Mouse (Mus musculus): ENCODE data around the gene Pan3. TPM values are rescaled to one million over a fixed set of nuclear protein-coding genes. Genes with fewer than 3 reads are reported as not detected.
A peak's percentile ranks its signal among the peaks of the same experiment; 100 is the strongest.

Gene Pan3
- polyA plus RNA-seq, 1 experiment from 2014 or later = 61.2 TPM

- ATAC-seq (ENCODE audit: low FRiP score, low TSS enrichment) = no peak
- no peaks in the 10 kb centered on the region for H3K27me3 ChIP-seq (ENCODE audit: insufficient read depth, low read length)
- no peak overlapping the region for H3K4me3 ChIP-seq (ENCODE audit: low read length)
- H3K27ac ChIP-seq (ENCODE audit: low read length) = no peak overlapping the region
- H3K9me3 ChIP-seq (ENCODE audit: low read length) = no peaks in the 10 kb centered on the region
- H3K9ac ChIP-seq (replicated peaks; ENCODE audit: low read length) = no peak overlapping the region
- H3K36me3 ChIP-seq (ENCODE audit: insufficient read depth, low read length) = no peaks in the 10 kb centered on the region
- 97% methylated on average over 2 of the region's 2 CpGs for WGBS
- peaks cover 21% of the 10 kb centered on the region for H3K4me1 ChIP-seq (ENCODE audit: insufficient read depth, low read length)
- H3K4me2 ChIP-seq (replicated peaks; ENCODE audit: low read depth, low read length) = no peak overlapping the region
These were observed 14.8 kb downstream of the Pan3 start for GRCm38 (mm10) chr5:147444757-147445156.

GRCm38 (mm10) chr5:147445252-147445651 is 15.3 kb downstream of the Pan3 start:
- no peak overlapping the region for H3K27ac ChIP-seq (ENCODE audit: low read length)
- H3K36me3 ChIP-seq (ENCODE audit: insufficient read depth, low read length) = no peaks in the 10 kb centered on the region
- WGBS = 70% methylated on average over 4 of the region's 4 CpGs
- H3K4me3 ChIP-seq (ENCODE audit: low read length) = no peak overlapping the region
- peaks cover 24% of the 10 kb centered on the region for H3K4me1 ChIP-seq (ENCODE audit: insufficient read depth, low read length)
- H3K4me2 ChIP-seq (replicated peaks; ENCODE audit: low read depth, low read length) = no peak overlapping the region
- no peak overlapping the region for H3K9ac ChIP-seq (replicated peaks; ENCODE audit: low read length)
- H3K9me3 ChIP-seq (ENCODE audit: low read length) = no peaks in the 10 kb centered on the region
- H3K27me3 ChIP-seq (ENCODE audit: insufficient read depth, low read length) = no peaks in the 10 kb centered on the region
- no peak for ATAC-seq (ENCODE audit: low FRiP score, low TSS enrichment)

- WGBS = 23% methylated on average over 4 of the region's 4 CpGs
- H3K4me3 ChIP-seq (ENCODE audit: low read length) = no peak overlapping the region
These were observed 18.6 kb downstream of the Pan3 start for GRCm38 (mm10) chr5:147448526-147448925.

GRCm38 (mm10) chr5:147448933-147449332 is 19.0 kb downstream of the Pan3 start:
- H3K9ac ChIP-seq (replicated peaks; ENCODE audit: low read length) = no peak overlapping the region
- peaks cover 24% of the 10 kb centered on the region for H3K4me1 ChIP-seq (ENCODE audit: insufficient read depth, low read length)
- 49% methylated on average over 4 of the region's 4 CpGs for WGBS
- H3K9me3 ChIP-seq (ENCODE audit: low read length) = no peaks in the 10 kb centered on the region
- H3K27ac ChIP-seq (ENCODE audit: low read length) = 0 out of 2 replicates have a peak overlapping the region, but pooled peaks have one; percentile 36
- H3K4me3 ChIP-seq (ENCODE audit: low read length) = no peak overlapping the region
- peak; percentile 71 for ATAC-seq (ENCODE audit: low FRiP score, low TSS enrichment)
- peaks cover 10% of the 10 kb centered on the region; the same call in 1 of the 2 replicates for H3K36me3 ChIP-seq (ENCODE audit: insufficient read depth, low read length)
- no peak overlapping the region for H3K4me2 ChIP-seq (replicated peaks; ENCODE audit: low read depth, low read length)
- no peaks in the 10 kb centered on the region for H3K27me3 ChIP-seq (ENCODE audit: insufficient read depth, low read length)

More at GRCm38 (mm10) chr5:147448526-147448925, 18.6 kb downstream of the Pan3 start:
- peak; percentile 83 for ATAC-seq (ENCODE audit: low FRiP score, low TSS enrichment)
- Histone ChIP-seq H3K4me2 (replicated peaks; ENCODE audit: low read depth, low read length) (no peak overlapping the region), H3K4me1 (ENCODE audit: insufficient read depth, low read length) (peaks cover 24% of the 10 kb centered on the region), H3K9ac (replicated peaks; ENCODE audit: low read length) (no peak overlapping the region), H3K9me3 (ENCODE audit: low read length) (no peaks in the 10 kb centered on the region), H3K36me3 (ENCODE audit: insufficient read depth, low read length) (peaks cover 10% of the 10 kb centered on the region; the same call in 1 of the 2 replicates), H3K27ac (ENCODE audit: low read length) (0 out of 2 replicates have a peak overlapping the region, but pooled peaks have one; percentile 36), H3K27me3 (ENCODE audit: insufficient read depth, low read length) (no peaks in the 10 kb centered on the region)

GRCm38 (mm10) chr5:147456491-147456890 is 26.5 kb downstream of the Pan3 start:
- Histone ChIP-seq H3K9me3 (ENCODE audit: low read length) (no peaks in the 10 kb centered on the region), H3K4me2 (replicated peaks; ENCODE audit: low read depth, low read length) (no peak overlapping the region), H3K36me3 (ENCODE audit: insufficient read depth, low read length) (peaks cover 25% of the 10 kb centered on the region), H3K27me3 (ENCODE audit: insufficient read depth, low read length) (no peaks in the 10 kb centered on the region), H3K4me1 (ENCODE audit: insufficient read depth, low read length) (no peaks in the 10 kb centered on the region), H3K27ac (ENCODE audit: low read length) (peak overlapping the region; percentile 54), H3K4me3 (ENCODE audit: low read length) (no peak overlapping the region), H3K9ac (replicated peaks; ENCODE audit: low read length) (no peak overlapping the region)
- WGBS = 73% methylated on average over 4 of the region's 4 CpGs
- ATAC-seq (ENCODE audit: low FRiP score, low TSS enrichment) = peak; percentile 78; the same call in 1 of the 2 replicates

DNA sequence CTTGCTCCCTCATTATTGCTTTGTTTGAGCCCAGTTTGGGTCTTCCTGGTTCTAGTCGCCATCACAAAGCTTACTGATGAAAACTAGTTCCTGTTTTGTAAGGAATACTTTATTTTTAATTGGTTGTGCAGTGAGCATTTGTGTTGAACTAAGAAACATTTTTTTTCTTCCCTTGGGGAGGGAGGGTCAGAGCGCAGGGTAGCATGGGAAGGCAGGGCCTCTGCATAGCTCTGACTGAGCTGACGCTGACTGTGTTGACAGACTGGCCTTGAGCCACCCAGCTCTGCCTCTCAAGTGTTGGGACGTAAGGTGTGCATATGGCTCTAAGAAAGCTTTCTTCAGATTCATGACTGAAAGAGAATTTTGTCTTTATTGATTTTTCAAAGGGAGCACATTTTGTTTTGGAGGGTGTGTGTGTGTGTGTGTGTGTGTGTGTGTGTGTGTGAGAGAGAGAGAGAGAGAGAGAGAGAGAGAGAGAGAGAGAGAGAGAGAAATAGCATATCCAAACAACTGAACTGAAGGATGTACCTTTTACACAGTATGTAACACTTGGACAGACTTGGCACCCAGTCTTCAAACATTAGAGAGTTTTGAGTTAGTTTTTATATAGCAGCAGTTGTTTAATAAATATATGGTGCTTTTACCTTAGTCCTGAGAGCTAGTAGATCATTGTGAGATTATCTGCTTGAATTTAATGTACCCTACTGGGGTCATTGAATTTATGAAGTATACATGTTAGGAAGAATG is 30.0 kb downstream of the Pan3 start:
- Histone ChIP-seq H3K4me1 (ENCODE audit: insufficient read depth, low read length) (peaks cover 9% of the 10 kb centered on the region; the same call in 1 of the 2 replicates), H3K27me3 (ENCODE audit: insufficient read depth, low read length) (no peaks in the 10 kb centered on the region), H3K36me3 (ENCODE audit: insufficient read depth, low read length) (peaks cover 12% of the 10 kb centered on the region), H3K4me3 (ENCODE audit: low read length) (no peak overlapping the region), H3K9me3 (ENCODE audit: low read length) (no peaks in the 10 kb centered on the region), H3K4me2 (replicated peaks; ENCODE audit: low read depth, low read length) (no peak overlapping the region), H3K9ac (replicated peaks; ENCODE audit: low read length) (no peak overlapping the region), H3K27ac (ENCODE audit: low read length) (no peak overlapping the region)
- 70% methylated on average over 4 of the region's 4 CpGs for WGBS
- no peak for ATAC-seq (ENCODE audit: low FRiP score, low TSS enrichment)

GRCm38 (mm10) chr5:147463251-147463650 is 33.3 kb downstream of the Pan3 start:
- 45% methylated on average over 3 of the region's 3 CpGs for WGBS
- Histone ChIP-seq H3K4me1 (ENCODE audit: insufficient read depth, low read length) (peaks cover 9% of the 10 kb centered on the region; the same call in 1 of the 2 replicates), H3K4me2 (replicated peaks; ENCODE audit: low read depth, low read length) (no peak overlapping the region), H3K27ac (ENCODE audit: low read length) (no peak overlapping the region), H3K9me3 (ENCODE audit: low read length) (no peaks in the 10 kb centered on the region), H3K9ac (replicated peaks; ENCODE audit: low read length) (no peak overlapping the region), H3K27me3 (ENCODE audit: insufficient read depth, low read length) (no peaks in the 10 kb centered on the region), H3K36me3 (ENCODE audit: insufficient read depth, low read length) (peaks cover 6% of the 10 kb centered on the region; the same call in 1 of the 2 replicates), H3K4me3 (ENCODE audit: low read length) (no peak overlapping the region)
- ATAC-seq (ENCODE audit: low FRiP score, low TSS enrichment) = no peak

- no peak overlapping the region for H3K27ac ChIP-seq (ENCODE audit: low read length)
- H3K9ac ChIP-seq (replicated peaks; ENCODE audit: low read length) = no peak overlapping the region
- H3K27me3 ChIP-seq (ENCODE audit: insufficient read depth, low read length) = no peaks in the 10 kb centered on the region
- H3K9me3 ChIP-seq (ENCODE audit: low read length) = no peaks in the 10 kb centered on the region
- no peak overlapping the region for H3K4me3 ChIP-seq (ENCODE audit: low read length)
- no peak overlapping the region for H3K4me2 ChIP-seq (replicated peaks; ENCODE audit: low read depth, low read length)
- no peak for ATAC-seq (ENCODE audit: low FRiP score, low TSS enrichment)
- peaks cover 9% of the 10 kb centered on the region; the same call in 1 of the 2 replicates for H3K4me1 ChIP-seq (ENCODE audit: insufficient read depth, low read length)
- peaks cover 8% of the 10 kb centered on the region for H3K36me3 ChIP-seq (ENCODE audit: insufficient read depth, low read length)
These were observed 36.4 kb downstream of the Pan3 start for GRCm38 (mm10) chr5:147466361-147466760.

GRCm38 (mm10) chr5:147471163-147471562 is 41.2 kb downstream of the Pan3 start:
- Histone ChIP-seq H3K4me2 (replicated peaks; ENCODE audit: low read depth, low read length) (no peak overlapping the region), H3K9ac (replicated peaks; ENCODE audit: low read length) (no peak overlapping the region), H3K27ac (ENCODE audit: low read length) (no peak overlapping the region), H3K9me3 (ENCODE audit: low read length) (no peaks in the 10 kb centered on the region), H3K27me3 (ENCODE audit: insufficient read depth, low read length) (no peaks in the 10 kb centered on the region), H3K4me3 (ENCODE audit: low read length) (no peak overlapping the region), H3K4me1 (ENCODE audit: insufficient read depth, low read length) (no peaks in the 10 kb centered on the region), H3K36me3 (ENCODE audit: insufficient read depth, low read length) (peaks cover 8% of the 10 kb centered on the region)
- WGBS = 94% methylated on average over 5 of the region's 5 CpGs
- no peak for ATAC-seq (ENCODE audit: low FRiP score, low TSS enrichment)

DNA sequence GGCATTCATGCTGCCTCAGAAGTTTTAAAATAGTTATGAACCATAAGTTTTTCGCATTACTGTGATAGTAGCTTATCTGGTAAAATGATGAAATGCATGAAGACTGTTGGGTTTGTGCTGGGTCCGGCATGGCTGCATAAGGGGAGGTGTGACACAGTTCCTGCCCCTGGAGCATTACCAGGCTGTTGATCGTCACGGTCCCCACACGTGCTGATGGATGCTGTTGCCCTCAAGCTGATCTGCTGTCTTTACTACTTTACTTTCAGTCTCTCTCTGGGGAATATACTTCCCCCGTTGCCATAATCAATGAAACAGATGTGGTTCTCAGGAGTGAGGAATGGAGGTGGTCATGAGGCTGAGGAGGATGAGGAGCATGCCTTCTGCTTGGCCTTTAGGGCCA is 43.1 kb downstream of the Pan3 start:
- WGBS = 62% methylated on average over 6 of the region's 6 CpGs
- Histone ChIP-seq H3K36me3 (ENCODE audit: insufficient read depth, low read length) (peaks cover 4% of the 10 kb centered on the region; the same call in 1 of the 2 replicates), H3K27ac (ENCODE audit: low read length) (no peak overlapping the region), H3K4me2 (replicated peaks; ENCODE audit: low read depth, low read length) (no peak overlapping the region), H3K9ac (replicated peaks; ENCODE audit: low read length) (no peak overlapping the region), H3K4me1 (ENCODE audit: insufficient read depth, low read length) (no peaks in the 10 kb centered on the region), H3K4me3 (ENCODE audit: low read length) (no peak overlapping the region), H3K27me3 (ENCODE audit: insufficient read depth, low read length) (no peaks in the 10 kb centered on the region), H3K9me3 (ENCODE audit: low read length) (no peaks in the 10 kb centered on the region)
- ATAC-seq (ENCODE audit: low FRiP score, low TSS enrichment) = no peak
